Mouse (Mus musculus): ENCODE measurements around the gene Auh. TPM values are rescaled to one million over a fixed set of nuclear protein-coding genes. Genes with fewer than 3 reads are reported as not detected.
A peak's percentile ranks its signal among the peaks of the same experiment; 100 is the strongest.

Auh gene
- total RNA-seq, 1 experiment from 2014 or later: 38.2 TPM

GRCm38 (mm10) chr13:52847481-52847880 lies 82.0 kb downstream of the Auh start:
- no peak for ATAC-seq (replicated peaks; ENCODE audit: low read depth, poor library complexity, severe bottlenecking)

DNA sequence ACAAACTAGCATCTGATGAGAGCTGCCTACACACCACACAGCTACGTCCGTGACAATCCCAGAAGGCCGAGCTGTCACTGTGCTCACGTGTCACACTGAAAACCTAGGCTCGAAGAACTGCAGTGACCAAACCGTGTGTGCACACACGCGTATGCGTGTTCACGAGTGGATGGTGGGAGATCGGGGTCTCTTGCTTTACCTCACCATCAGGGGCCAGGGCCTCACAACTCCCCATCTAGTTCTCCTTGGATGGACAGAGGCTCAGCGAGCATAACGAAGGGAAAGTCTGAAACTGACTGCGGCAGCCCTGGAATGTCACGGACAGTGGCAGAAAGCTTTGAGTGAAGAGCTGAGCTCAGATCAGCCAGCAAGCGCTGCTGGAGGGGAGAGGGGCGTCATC lies 82.4 kb downstream of the Auh start:
- no peak for ATAC-seq (replicated peaks; ENCODE audit: low read depth, poor library complexity, severe bottlenecking)

DNA sequence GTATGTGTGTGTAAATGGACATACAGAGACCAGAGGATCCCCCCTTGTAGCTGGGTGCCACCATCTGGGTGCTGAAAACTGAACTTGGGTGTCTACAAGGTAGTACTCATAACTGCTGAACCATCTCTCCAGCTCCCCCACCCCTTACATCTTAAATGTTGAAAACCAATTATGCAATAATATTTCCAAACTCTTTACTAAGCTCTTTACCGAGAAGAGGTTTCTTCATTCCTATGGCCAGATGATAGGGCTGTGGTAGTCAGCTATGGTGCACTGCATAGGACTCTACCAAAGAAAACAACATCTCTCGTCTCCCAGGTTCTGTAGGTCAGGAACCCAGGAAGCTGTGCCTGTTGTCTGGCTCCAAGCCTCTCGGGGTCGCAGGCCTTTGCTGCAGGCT lies 83.9 kb downstream of the Auh start:
- no peak for ATAC-seq (replicated peaks; ENCODE audit: low read depth, poor library complexity, severe bottlenecking)

- no peak for ATAC-seq (replicated peaks; ENCODE audit: low read depth, poor library complexity, severe bottlenecking)
These were observed 85.8 kb downstream of the Auh start for GRCm38 (mm10) chr13:52843536-52844178.

DNA sequence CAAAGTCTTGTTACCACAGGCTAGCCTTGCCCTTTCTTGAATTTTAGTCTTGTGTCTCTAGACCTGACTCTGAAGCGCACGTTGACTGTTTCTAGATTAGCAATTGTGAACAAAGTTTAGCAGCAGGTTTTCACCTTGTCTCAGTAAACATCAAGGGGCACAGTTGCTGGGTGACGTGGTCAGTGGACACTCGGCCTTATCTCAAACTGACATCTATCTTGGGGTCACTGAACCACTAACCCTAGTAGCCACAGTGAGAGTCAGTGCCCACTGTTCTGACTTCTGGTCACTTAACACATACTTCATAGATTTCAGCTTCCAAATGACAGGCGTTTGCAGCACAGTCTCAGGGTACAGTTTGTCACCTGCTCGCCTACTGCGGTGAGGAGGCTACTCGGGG lies 93.2 kb downstream of the Auh start:
- ATAC-seq (replicated peaks; ENCODE audit: low read depth, poor library complexity, severe bottlenecking): no peak

GRCm38 (mm10) chr13:52834591-52834990 lies 94.9 kb downstream of the Auh start:
- ATAC-seq (replicated peaks; ENCODE audit: low read depth, poor library complexity, severe bottlenecking): no peak

GRCm38 (mm10) chr13:52833748-52834147 lies 95.7 kb downstream of the Auh start:
- no peak for ATAC-seq (replicated peaks; ENCODE audit: low read depth, poor library complexity, severe bottlenecking)

GRCm38 (mm10) chr13:52833220-52833619 lies 96.3 kb downstream of the Auh start:
- 0 out of 2 replicates have a peak, but pooled peaks have one; percentile 30 for ATAC-seq (replicated peaks; ENCODE audit: low read depth, poor library complexity, severe bottlenecking)

GRCm38 (mm10) chr13:52832481-52833170 lies 96.9 kb downstream of the Auh start:
- no peak for ATAC-seq (replicated peaks; ENCODE audit: low read depth, poor library complexity, severe bottlenecking)

DNA sequence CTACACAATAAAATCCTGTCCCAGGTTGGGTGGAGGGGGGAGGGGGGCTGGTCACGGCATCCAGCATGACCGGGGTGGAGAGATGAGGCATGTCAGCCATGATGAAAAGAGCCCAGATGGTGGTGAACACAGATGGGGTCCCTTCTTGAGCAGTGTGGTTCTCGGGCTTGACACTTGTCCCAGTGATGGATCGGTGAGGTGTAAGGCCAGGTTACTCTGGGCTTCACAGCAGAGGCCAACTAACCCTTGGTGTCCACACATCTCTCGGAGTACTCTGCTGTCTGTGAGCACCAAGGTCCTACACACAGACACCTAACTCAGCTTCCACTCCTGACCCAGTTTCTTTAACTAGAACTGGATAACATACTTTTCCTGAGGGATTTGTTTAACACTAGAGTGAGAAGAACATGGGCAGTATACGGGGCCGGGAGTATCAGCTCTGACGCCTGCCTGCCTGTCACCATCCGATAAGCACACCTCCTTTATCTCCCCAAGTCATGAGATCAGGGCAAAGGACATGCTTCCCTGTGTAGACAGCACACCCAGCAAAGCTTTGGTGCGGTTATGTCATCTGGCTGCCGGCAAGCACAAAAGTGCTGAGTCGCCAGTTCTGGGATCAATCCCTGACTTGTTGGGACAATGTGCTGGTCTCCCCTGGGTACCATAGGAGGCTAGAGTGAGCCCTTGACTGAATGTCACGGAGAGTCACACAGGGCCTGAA lies 98.3 kb downstream of the Auh start:
- peak; percentile 53; the same call in 1 of the 2 replicates for ATAC-seq (replicated peaks; ENCODE audit: low read depth, poor library complexity, severe bottlenecking)

DNA sequence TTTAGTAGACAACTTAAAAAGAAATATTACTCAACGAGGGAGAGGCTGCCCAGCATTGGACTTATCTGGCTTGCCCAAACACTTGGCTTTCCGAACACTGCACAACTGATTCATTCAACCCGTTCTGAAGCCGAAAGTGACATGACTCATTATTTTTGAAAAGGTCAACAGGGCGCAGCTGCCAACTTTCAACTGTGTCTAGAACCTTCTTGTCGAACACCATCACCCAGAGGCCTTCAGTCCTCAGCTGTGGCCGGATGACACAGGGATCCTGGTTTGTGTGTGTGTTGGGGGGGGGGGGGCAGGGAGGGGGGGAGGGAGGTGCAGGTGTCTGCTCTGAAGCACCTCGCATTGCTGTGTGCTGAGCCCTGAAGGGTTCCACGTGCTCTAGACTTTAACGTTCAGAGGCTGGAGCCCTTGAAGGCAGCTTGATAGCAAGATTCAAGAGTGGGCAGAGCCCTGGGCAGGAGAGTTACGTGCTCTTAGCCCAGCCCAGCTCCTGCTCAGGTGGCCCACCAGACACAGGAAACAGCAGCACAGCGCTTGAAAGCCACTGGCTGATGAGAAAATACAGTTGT lies 100.4 kb downstream of the Auh start:
- ATAC-seq (replicated peaks; ENCODE audit: low read depth, poor library complexity, severe bottlenecking): no peak

- peak; percentile 27; the same call in 1 of the 2 replicates for ATAC-seq (replicated peaks; ENCODE audit: low read depth, poor library complexity, severe bottlenecking)
These were observed 101.3 kb downstream of the Auh start for GRCm38 (mm10) chr13:52828217-52828616.

DNA sequence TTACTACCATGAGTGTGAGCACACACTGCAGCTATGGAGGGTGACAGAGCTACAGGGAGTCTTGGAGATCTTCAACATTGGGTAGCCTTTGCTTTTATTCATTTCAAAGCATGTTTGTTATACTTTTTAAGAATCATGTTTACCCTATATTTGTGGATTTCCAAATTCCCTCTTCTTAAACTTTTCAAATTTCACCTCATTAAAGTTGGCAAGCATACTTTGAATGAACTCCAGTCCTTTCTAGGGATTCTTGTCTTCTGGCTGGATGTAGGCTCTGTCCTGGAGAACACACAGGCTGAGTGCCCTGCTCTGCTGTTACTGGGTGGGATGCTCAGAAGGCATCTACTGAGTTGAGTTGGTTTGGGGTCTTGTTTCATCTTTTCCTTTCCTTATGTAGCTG lies 102.8 kb downstream of the Auh start:
- no peak for ATAC-seq (replicated peaks; ENCODE audit: low read depth, poor library complexity, severe bottlenecking)

DNA sequence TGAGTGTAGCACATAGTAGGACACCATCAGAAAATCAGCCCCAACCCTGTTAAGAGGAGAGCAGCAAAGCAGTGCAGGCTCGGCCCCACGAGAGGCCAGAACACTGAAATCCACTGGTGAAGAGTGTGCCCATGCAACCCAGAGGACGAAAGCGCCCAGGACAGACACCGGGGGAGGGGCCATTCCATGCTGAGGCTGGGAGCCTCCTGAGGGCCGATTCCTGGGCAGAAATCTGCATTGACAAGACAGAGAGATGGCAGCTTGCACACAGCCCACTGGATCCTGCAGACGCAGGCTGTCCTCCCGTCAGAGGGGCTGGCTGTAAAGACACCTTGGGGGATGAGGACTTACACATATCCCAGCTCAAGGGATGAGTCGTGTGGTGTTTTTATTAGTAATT lies 104.7 kb downstream of the Auh start:
- ATAC-seq (replicated peaks; ENCODE audit: low read depth, poor library complexity, severe bottlenecking): no peak

- ATAC-seq (replicated peaks; ENCODE audit: low read depth, poor library complexity, severe bottlenecking): peak; percentile 54
These were observed 107.0 kb downstream of the Auh start for GRCm38 (mm10) chr13:52822165-52823149.

DNA sequence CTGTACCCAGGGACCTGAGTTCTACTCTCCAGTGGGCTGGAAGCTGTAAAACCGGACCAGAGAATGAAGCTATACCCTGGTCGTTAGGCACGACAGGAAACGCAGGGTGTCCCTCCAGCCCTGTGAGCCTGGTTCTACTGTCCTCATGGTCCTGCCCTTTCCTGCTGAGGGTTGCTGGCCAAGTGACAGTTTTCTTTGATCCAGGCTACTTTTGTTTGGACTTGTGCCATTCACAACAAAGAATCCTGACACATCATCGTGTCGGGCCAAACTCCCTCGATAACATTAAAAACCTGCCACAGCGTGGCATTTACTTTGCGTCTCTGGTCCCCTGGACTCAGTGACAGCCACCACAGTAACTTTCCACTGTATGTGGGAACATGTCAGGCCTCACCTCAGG lies 107.9 kb downstream of the Auh start:
- ATAC-seq (replicated peaks; ENCODE audit: low read depth, poor library complexity, severe bottlenecking): no peak

GRCm38 (mm10) chr13:52819901-52820300 lies 109.6 kb downstream of the Auh start:
- no peak for ATAC-seq (replicated peaks; ENCODE audit: low read depth, poor library complexity, severe bottlenecking)

DNA sequence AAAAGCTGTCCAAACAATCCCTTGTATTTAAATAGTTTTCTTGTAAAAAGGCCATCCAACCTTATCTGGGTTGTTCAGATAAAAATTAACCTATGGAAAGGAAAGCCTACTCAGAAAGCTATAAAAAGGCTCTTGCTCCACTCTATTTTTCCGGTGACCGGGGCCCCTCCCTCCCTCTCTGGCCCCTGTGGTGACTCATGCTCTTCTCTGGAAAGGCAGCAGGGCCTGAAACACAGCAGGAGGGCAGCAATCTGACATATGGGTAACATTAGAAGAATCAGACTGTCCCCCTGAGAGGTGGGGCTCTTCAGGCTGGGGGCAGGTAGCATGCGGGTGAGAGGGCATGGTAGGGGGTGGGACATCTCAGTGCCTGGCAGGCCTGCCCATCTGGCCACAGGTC lies 110.7 kb downstream of the Auh start:
- peak; percentile 76 for ATAC-seq (replicated peaks; ENCODE audit: low read depth, poor library complexity, severe bottlenecking)

DNA sequence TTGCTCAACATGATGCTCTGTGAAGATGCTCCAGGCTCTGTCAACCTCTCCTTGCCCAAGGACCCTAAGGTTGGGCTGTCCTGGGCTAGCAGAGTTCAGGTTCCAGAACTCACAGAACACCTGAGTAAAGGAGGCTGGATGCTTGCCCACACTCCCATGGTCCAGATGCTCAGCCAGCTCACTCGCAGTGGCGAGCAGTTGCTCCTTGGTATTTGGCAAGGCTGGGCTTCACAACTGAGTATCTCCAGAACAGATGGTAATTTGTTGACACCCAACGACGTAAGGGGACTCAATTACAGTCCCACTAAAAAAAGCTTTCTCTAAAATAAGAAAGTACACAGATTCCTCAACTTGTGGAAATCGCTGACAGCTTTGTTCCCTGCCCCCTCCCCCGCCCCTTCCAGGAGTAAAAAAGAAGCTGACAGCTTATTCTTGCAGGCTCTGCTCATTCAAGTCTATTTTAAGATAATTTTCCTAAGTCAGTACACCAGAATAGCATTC lies 111.4 kb downstream of the Auh start:
- no peak for ATAC-seq (replicated peaks; ENCODE audit: low read depth, poor library complexity, severe bottlenecking)

Measured in common myeloid progenitor, adult 5-6 weeks (primary cell).